Mouse (Mus musculus): ENCODE results near the gene Bckdk. TPM values are rescaled to one million over a fixed set of nuclear protein-coding genes. Genes with fewer than 3 reads are reported as not detected.

Bckdk gene
- total RNA-seq, 1 experiment from 2014 or later: 11.6 TPM

Other genes with a start within 250 kb of the Bckdk start
- 11.6 and 17.4 TPM in 2 replicates for gene Bcl7c, start 195.1 kb upstream of the Bckdk start, total RNA-seq (2017)
- gene Ctf1, start 191.3 kb upstream of the Bckdk start, total RNA-seq (2017): not detected in 2 replicates
- not detected in 2 replicates for gene Ctf2, start 171.9 kb upstream of the Bckdk start, total RNA-seq (2017)
- 9.0 and 9.2 TPM in 2 replicates for gene Fbxl19, start 159.5 kb upstream of the Bckdk start, total RNA-seq (2017)
- 35.7 and 42.8 TPM in 2 replicates for gene Orai3, start 134.3 kb upstream of the Bckdk start, total RNA-seq (2017)
- 14.4 and 16.7 TPM in 2 replicates for gene Setd1a, start 127.4 kb upstream of the Bckdk start, total RNA-seq (2017)
- gene Gm49388, start 118.5 kb upstream of the Bckdk start, total RNA-seq (2017): 3.3 and 3.5 TPM in 2 replicates
- 4.4 and 4.5 TPM in 2 replicates for gene Hsd3b7, start 103.5 kb upstream of the Bckdk start, total RNA-seq (2017)
- 93.0 and 99.9 TPM in 2 replicates for gene Stx4a, start 79.8 kb upstream of the Bckdk start, total RNA-seq (2017)
- not detected in 2 replicates for gene Stx1b, start 79.5 kb upstream of the Bckdk start, total RNA-seq (2017)
- gene Zfp646, start 27.9 kb upstream of the Bckdk start, total RNA-seq (2017): 93.1 and 93.5 TPM in 2 replicates
- gene Zfp668, start 27.3 kb upstream of the Bckdk start, total RNA-seq (2017): 6.2 and 12.5 TPM in 2 replicates
- not detected in 2 replicates for gene Prss53, start 13.1 kb upstream of the Bckdk start, total RNA-seq (2017)
- gene Gm21974, start 8.6 kb upstream of the Bckdk start, total RNA-seq (2017): not detected in 2 replicates
- gene Vkorc1, start 8.5 kb upstream of the Bckdk start, total RNA-seq (2017): 4.8 and 8.5 TPM in 2 replicates
- gene Kat8, start 8.4 kb downstream of the Bckdk start, total RNA-seq (2017): 50.2 and 71.2 TPM in 2 replicates
- gene Prss8, start 26.0 kb downstream of the Bckdk start, total RNA-seq (2017): 0.25 and 1.3 TPM in 2 replicates
- 1.2 and 2.0 TPM in 2 replicates for gene Prss36, start 42.6 kb downstream of the Bckdk start, total RNA-seq (2017)
- 121 and 134 TPM in 2 replicates for gene Fus, start 63.4 kb downstream of the Bckdk start, total RNA-seq (2017)
- 10.5 and 16.2 TPM in 2 replicates for gene Pycard, start 89.8 kb downstream of the Bckdk start, total RNA-seq (2017)
- 0.70 and 0.86 TPM in 2 replicates for gene Trim72, start 99.9 kb downstream of the Bckdk start, total RNA-seq (2017)
- gene Itgam, start 158.6 kb downstream of the Bckdk start, total RNA-seq (2017): 339 and 346 TPM in 2 replicates
- gene Gm49368, start 158.6 kb downstream of the Bckdk start, total RNA-seq (2017): 23.6 and 30.6 TPM in 2 replicates
- 44.3 and 62.5 TPM in 2 replicates for gene Itgax, start 225.5 kb downstream of the Bckdk start, total RNA-seq (2017)